Mouse (Mus musculus) lung, adult 2 months (tissue): ENCODE measurements at regions not wholly inside any gene's neighbourhood (a gene's known extent, or its start where the extent isn't known, plus 50 kb on each side); places are given as distances from the start of the nearest gene placed in this dataset.

Experiments used
- CTCF ChIP-seq: fragments of 200-500 bp; IDR thresholded peaks from 2 replicates; pipeline ENCODE4 v1.5.1; 2011; ENCODE audit warnings: mild to moderate bottlenecking, low read length, control low read depth; ENCODE audit not compliant: insufficient read depth
- POLR2A ChIP-seq: fragments of 200-500 bp; IDR thresholded peaks from 2 replicates; pipeline ENCODE4 v1.6.1; 2011; ENCODE audit warnings: low read depth, mild to moderate bottlenecking, control low read depth, low read length, borderline replicate concordance; ENCODE audit errors: extremely low read depth

GRCm38 (mm10) chr13:57332976-57333375 is 437.2 kb upstream of the Trpc7 start:
- TF ChIP-seq CTCF (no peak), POLR2A (no peak)
